Mouse (Mus musculus) gastrocnemius, postnatal 10 days (tissue): ENCODE data around the gene Nme3. TPM values are rescaled to one million over a fixed set of nuclear protein-coding genes. Genes with fewer than 3 reads are reported as not detected.
A peak's percentile ranks its signal among the peaks of the same experiment; 100 is the strongest.
"Not testable (repeated sequence)": the region's sequence is repeated elsewhere in the genome, so short reads cannot be mapped to it uniquely, and the experiment has no call there.

Source experiments
- DNase-seq: peaks from one replicate; pipeline ENCODE4 v3.0.0; 2021; ENCODE audit warnings: mixed read lengths
- total RNA-seq, 2 experiments: library from RNA; stranded (reverse); gene quantifications; 2 replicates each; pipeline ENCODE4 v1.2.3; 2021

Gene Nme3
- total RNA-seq, 2 experiments from 2014 or later = 13.5 to 14.7 TPM

DNA sequence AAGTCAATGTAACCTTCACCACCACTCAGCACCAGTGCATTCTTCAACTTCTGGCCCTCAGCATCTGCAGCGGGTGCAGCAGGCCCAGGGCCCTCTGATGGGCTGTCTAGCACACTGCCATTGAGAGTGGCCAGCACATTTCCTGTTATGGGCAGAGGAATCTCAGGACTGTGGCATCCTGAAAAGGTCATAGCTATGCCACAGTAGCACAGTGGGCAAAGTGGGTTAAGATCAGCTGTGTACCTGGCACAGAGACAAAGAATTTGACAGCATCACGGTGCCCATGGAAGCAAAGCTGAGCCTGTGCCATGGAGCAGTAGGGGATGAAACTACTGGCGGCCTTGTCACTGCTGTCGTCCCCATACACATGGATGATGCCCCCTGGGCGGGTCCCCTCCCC, 2.9 kb downstream of the Nme3 start:
- no peak for DNase-seq

DNA sequence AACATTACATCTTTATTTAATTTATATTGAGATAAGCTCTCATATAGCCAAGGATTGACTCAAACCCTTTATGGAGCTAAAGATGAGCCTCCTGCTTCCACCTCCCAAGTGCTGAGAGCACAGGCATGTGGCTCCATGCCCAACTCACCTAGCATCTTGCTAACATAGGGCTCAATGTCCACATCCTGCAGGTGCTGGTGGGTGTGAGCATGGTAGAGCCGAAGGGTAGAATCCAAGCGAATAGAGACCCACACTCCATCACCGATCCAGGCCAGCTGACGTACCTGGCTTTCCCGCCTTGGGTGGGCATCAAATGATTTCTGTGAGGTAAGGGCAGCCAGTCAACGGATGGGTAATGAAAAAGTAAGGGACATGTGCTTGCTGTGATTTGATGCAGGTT, 3.7 kb downstream of the Nme3 start:
- no peak for DNase-seq

DNA sequence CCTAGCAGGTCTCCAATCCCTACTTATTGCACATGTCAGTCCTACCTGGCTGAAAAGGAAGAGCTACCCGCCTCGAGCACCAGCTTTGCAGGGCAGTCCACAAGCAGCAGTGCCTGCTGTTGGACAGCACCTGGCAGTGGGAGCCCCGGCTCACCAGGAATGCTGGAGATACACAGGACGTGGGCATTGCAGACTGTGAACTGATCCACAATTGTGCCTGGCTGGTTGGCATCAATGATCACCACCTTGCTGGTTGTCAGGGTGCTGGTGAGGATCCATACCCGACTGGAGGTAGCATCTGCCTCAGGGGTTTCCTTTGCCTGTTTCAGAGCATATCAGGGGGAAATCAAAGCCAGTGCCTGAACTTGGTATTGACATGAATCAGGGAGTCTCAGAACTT, 5.8 kb downstream of the Nme3 start:
- DNase-seq = no peak

DNA sequence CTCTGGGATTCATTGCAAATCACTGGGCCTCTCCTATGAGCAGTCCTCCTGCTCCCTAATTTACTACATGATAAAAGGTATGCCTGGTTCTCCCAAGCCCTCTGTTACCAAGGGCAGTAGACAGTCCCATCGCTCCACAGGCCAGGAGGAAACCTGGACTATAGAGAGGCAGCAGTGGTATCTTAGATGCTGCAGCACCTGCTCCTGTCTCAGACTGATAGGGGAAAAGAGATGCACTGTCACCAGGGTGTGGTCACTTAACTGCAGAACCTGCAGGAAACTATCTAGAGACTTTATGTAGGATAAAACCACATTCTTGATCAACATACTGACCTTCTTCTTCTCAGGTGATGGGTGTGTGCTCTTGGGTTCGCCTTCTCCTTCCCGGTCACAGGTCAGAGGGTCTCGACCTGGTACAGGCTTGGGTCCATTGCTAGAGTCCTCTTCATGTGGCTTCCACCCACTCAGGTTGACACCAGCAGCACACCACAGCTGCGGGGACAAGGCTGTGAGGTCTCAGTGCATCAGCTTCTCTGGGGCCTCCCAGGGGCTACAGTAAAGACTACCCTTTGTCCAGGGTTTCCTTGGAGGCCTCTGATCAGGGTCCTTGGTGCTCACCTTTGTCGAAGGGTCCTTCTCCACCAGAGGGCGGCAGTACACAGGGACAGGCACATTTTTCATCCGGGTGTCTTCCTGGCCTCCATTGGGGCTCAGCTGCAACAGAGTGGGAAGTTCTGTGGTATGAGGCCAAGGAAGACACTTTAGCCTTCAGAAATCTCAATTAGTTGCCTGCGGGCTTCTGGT, 6.6 kb downstream of the Nme3 start:
- DNase-seq = no peak

DNA sequence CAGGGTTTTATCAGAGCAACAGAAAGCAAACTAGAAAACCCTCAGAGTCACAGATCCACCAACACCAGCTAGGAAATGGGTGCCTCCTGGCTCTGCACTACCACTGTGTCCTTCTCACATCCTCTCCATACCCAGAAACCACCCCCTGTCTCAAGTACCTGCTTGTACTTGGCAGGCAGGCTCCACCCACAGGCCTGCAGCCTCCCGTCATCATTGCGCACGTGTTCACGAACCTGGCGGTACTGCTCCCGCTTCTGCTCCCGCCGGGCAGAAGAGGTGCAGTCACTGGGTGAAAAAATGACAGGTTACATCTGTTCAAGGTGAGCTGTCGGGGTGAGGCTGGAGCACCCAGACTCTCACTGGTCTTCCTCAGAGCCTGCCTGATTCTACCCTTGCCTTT, 7.5 kb downstream of the Nme3 start:
- DNase-seq = no peak

DNA sequence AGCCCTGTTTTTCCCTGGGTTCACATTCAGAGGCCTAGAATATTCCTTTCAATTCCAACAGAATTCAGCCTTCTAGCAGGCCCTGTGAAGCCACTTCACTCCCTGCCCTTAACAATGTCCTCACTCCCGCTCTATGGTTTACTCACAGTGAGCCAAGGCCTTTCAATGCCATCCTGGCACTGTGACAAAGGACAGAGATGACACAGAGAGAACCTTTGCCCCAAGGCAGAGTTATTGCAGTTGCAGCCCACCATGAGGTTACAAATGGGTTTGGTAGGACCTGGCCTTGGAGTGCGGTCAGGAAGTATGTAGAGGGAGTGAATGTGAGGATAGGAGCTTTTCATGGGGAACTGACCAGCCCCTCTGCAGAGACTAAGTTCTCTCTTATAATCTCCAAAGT, 11.3 kb downstream of the Nme3 start:
- DNase-seq = no peak

DNA sequence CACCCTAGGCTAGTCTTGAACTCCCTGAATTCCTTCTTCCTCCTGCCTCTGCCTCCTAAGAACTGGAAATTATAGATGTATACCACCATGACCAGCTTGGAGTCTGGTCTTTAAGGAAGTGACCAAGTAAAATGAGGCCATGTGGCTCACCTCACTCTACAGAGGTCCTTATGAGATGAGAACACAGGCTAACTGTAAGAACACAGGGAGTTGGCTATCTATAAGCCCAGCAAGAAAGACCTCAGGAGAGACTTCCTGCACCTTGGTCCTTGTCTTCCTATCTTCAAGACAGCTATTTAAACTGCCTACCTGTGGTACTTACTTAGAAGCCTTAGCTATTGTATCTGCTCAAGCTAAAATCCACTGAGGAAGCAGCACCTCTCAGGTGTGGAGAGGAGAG, 17.7 kb downstream of the Nme3 start:
- no peak for DNase-seq

DNA sequence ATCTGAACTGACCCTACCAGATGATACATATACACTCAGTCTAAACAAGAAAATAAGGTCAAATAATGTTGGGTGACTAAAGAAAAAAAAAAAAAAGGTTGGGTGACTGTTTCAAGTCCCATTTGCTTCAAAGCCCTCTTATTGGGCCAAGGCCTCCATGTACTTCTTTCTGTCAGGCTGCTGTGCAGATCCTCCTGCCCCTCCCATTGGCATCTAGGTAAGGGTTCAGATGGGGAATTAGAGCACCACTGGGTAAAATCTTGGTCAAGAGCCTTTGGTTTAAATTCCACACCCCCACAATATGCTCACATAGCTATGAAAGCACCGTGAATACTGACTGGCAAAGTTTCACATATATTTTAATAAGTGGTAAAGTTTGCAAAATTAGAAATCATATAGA, 26.9 kb downstream of the Nme3 start:
- DNase-seq = no peak

DNA sequence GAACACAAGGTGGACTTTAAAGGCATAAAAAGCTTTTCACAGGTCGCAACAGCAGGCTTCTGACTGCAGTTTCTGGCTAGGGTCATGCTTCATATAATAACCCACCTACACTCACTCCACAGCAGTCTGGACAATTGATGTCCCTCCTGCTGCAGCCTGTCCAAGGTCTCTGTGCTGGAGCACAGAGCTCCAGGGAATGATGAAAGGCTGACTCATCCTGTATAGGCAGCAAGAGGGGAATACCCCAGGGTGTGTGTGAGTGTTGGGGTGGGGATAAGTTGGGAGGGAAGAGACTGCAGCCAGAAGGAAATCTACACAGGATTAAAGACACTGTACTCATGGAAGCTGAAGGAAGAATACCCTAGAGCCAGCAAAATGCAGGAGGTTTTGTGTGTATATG, 33.2 kb downstream of the Nme3 start:
- no peak for DNase-seq

DNA sequence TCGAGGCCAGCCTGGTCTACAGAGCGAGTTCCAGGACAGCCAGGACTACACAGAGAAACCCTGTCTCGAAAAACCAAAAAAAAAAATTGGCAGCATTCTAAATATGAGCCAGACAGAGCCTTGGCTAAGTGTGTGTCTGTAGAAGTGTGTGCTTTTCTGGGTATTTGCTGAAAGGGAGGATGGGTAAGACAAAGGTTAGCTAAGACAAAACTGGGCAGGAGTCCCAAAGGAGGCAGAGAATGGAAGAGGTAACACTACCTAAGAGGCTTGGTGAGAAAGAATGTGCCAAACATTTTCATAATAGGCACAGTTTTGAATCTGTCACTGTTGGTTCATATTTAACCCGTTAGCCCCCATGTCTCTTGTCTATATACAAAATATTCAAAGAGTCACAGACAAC, 36.1 kb downstream of the Nme3 start:
- DNase-seq = no peak

DNA sequence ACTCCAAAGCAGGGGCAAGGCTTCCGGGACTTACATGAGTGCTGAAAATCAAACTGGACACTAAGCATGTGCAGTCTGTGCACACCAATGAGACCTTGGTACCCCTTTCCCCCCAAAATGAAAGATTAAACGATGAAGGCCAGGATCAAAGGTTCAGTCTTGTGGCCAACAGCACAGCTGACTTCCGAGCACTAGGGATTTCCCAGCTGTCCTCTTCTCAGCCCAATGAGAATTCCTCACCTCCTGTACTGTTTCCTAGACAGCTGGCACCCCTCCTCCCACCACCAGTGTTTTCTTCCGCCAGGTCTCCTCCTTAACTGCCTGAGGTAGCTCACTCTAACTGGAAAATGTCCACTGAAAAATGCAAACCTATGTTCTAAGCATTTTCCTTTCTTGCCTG, 36.9 kb downstream of the Nme3 start:
- DNase-seq = no peak

DNA sequence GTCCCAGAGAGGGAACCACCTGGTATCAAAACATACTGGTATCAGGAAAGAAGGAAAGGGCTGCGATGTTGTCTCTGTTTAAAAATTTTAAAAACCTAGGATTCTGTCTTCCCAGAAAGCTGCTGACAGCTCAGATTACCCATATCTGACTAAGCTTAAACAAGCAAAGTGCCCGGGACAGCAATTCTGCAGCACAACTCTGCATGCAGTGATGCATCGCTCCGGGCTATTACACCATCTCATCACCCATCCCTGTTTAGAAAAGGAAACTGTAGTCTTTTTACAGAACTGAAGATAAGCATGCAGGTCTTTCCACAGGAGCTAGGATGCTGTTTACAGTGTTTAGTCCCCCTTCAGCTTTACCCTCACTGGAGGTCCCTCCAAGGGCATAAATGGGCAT, 38.6 kb downstream of the Nme3 start:
- DNase-seq = no peak

DNA sequence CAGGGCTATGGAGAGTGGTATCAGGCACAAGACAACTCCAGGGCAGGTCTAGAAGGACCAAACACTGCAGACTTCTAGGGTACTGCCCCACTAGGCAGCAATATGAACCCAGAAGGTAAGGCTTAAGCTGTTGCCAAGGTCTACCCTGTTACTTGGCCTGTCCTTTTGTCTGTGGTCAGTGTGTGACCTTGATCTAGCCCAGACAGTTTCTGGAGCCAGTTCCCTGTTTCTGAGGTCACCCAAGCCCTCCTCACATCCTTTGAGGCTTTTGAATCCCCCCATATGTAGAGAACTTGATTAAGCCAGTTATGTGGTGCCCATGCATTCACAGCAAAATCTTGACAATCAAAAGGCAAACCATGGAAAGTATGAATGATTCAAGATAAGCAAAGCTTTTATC, 39.4 kb downstream of the Nme3 start:
- DNase-seq = no peak

DNA sequence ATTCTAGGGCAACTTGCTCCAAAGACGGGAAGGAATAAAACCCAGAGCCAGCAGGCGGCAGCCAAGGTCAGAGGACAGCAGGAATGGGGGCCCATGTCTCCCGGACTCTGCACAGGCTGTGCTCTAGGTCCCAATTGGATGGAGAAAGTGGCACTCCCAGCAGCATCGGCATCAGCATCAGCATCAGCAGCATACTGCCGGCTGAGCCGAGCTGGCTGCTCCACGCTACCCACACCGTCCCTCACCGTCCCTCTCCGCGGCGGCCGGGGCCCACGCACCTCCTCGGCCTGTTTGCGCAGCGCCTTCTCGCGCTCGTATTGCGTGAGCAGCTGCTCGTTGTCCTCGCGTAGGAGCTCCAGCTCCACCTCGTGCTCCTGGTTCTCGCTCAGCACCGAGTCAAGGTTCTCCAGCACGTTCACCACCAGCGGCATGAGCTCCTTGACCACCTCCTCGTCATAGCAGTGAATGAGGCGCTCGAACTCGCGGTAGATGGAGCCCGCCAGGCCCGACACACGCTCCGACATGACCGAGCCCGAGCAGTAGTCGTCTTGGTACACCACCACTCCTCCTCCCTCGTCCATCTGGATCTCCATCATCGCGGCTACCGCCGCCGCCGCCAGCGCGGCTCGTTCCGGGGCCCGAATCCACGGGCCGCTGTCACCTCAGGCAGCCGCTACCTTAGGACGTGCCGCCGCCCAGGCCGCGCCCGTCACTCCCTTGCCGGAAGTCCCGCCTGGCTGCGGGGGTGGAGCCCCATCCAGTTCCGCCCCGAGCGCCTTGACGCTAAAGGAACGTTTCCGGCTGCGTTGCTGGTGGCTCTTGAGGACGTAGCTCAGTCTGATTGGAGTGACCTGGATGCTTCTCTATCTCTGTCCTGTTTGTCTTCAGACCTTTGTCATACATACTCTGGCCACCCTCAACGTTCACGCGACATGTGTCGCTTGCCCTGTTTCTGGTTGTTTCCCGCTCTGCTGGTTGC, 40.2 kb downstream of the Nme3 start, which contains the start of gene Mapk8ip3:
Gene Mapk8ip3 (minus strand): TSS at position 719 of the 979 bp plus-strand sequence.
- peak; percentile 95 for DNase-seq

DNA sequence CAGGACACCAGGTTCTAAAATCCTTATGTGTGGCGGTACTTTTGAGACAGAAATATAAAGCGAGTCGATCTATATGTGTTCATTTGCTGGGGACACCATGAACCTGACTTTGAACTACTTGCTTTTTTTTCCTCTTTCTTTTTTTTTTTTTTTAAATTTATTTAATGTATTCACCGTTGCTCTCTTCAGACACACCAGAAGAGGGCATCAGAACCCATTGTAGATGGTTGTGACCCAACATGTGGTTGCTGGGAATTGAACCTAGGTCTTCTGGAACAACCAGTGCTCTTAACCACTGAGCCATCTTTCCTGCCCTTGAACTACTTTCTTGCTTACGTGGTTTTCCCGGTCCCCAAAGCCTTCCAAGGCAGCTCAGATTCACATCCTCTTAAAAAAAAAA, 41.0 kb downstream of the Nme3 start:
- DNase-seq = no peak

DNA sequence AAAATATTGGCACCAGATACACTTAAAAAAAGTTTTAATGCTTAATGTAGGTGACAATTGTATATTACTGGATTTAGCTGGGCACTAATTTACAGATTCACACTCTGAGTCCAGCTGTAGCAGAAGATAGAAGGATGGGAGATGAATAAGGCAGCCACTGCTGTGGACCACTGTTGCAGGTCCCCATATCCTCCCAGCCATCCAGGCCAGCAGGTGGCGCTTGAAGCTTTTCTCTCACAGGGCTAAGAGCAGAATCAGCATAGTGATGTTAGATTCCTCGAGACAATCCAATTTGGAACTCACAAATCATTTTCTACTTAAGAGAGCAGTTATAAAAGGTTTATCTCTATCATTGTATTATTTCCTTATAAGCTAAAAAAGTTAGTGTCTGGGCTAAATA, 46.2 kb downstream of the Nme3 start:
- peak; percentile 18 for DNase-seq

DNA sequence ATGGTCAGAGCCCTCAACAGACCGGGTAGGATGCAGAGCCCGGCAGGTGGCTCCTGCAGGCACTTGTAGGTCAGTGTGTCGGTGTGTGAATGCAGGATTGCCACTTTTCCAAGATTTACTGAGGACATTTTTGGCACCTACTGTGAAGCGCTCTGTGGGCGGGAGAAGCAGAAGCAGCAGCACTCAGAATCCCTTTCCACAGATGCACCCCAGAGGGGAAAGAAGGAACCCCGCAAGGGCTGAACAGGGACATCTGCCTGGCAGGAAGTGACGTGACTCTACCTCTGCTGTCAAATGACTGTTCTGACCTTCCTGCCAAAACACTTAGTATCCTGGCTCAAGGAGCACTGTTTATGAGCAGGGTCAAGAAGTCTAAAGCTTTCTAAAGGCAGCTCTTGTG, 46.7 kb downstream of the Nme3 start:
- DNase-seq = no peak

DNA sequence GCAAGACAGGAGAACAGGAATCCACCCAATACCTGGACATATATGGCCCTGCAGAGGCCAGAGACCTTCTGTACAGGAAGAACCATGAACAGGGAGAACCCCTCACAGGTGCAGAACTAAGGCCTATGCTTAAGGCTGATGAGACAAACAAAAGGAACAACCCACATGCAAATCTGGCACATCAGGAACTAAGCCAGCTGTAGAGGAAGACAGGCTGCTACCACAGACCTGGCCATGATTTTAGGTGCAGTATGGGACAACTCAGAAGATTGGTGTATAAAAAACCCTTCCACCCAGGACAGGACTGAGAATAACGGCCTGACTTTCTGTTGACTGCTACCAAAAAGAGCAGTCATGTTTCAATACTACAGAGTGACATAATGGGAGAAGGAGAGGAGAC, 47.3 kb downstream of the Nme3 start:
- not testable (repeated sequence) for DNase-seq

Other genes with a start within 250 kb of the Nme3 start
- gene Slc9a3r2, start 246.2 kb upstream of the Nme3 start, total RNA-seq = 10 to 100 TPM; 30.1 to 33.4 TPM
- gene Npw, start 238.0 kb upstream of the Nme3 start, total RNA-seq = not detected
- gene Zfp598, start 226.8 kb upstream of the Nme3 start, total RNA-seq = 10 to 100 TPM; 18.0 to 21.0 TPM
- gene Syngr3, start 206.5 kb upstream of the Nme3 start, total RNA-seq = under 1 TPM; 0.16 to 0.52 TPM
- gene Gfer, start 200.3 kb upstream of the Nme3 start, total RNA-seq = 10 to 100 TPM; 22.2 to 24.6 TPM
- gene Noxo1, start 200.3 kb upstream of the Nme3 start, total RNA-seq = 1 to 10 TPM; 1.6 to 1.9 TPM
- 10 to 100 TPM; 16.7 to 19.4 TPM for gene Tbl3, start 188.8 kb upstream of the Nme3 start, total RNA-seq
- gene Rnf151, start 178.4 kb upstream of the Nme3 start, total RNA-seq = not detected
- gene Rps2, start 178.4 kb upstream of the Nme3 start, total RNA-seq = 100 to 1,000 TPM; 732 to 736 TPM
- gene Ndufb10, start 172.0 kb upstream of the Nme3 start, total RNA-seq = 100 to 1,000 TPM; 400 to 516 TPM
- gene Rpl3l, start 168.7 kb upstream of the Nme3 start, total RNA-seq = 100 to 1,000 TPM; 593 to 752 TPM
- gene Msrb1, start 159.9 kb upstream of the Nme3 start, total RNA-seq = 100 to 1,000 TPM; 127 to 132 TPM
- gene Hs3st6, start 143.5 kb upstream of the Nme3 start, total RNA-seq = under 1 TPM in 1 of 2 experiments, not detected in 1; 0.32 TPM
- gene Meiob, start 92.2 kb upstream of the Nme3 start, total RNA-seq = not detected
- gene Hagh, start 56.4 kb upstream of the Nme3 start, total RNA-seq = 10 to 100 TPM; 78.0 to 86.1 TPM
- gene Fahd1, start 46.1 kb upstream of the Nme3 start, total RNA-seq = 10 to 100 TPM; 30.7 to 33.6 TPM
- 1 to 10 TPM; 3.6 to 7.0 TPM for gene Igfals, start 30.5 kb upstream of the Nme3 start, total RNA-seq
- gene Nubp2, start 10.2 kb upstream of the Nme3 start, total RNA-seq = 10 to 100 TPM; 15.0 to 18.5 TPM
- 10 to 100 TPM; 28.2 to 30.4 TPM for gene Spsb3, start 9.9 kb upstream of the Nme3 start, total RNA-seq
- 10 to 100 TPM; 12.0 to 20.8 TPM for gene Eme2, start 1.4 kb upstream of the Nme3 start, total RNA-seq
- gene Mrps34, start 1.4 kb upstream of the Nme3 start, total RNA-seq = 100 to 1,000 TPM; 108 to 121 TPM
- gene Mapk8ip3, start 40.5 kb downstream of the Nme3 start, total RNA-seq = 10 to 100 TPM; 23.5 to 37.8 TPM
- gene Jpt2, start 64.2 kb downstream of the Nme3 start, total RNA-seq = 10 to 100 TPM; 17.2 to 24.5 TPM
- gene Cramp1l, start 119.3 kb downstream of the Nme3 start, total RNA-seq = 1 to 10 TPM; 9.1 to 9.9 TPM
- gene Ift140, start 119.6 kb downstream of the Nme3 start, total RNA-seq = 1 to 10 TPM; 6.3 to 7.3 TPM
- gene Tmem204, start 187.1 kb downstream of the Nme3 start, total RNA-seq = 10 to 100 TPM; 16.0 to 16.5 TPM
- gene Telo2, start 219.5 kb downstream of the Nme3 start, total RNA-seq = 10 to 100 TPM; 13.0 to 16.1 TPM
- 1 to 10 TPM; 7.3 to 8.7 TPM for gene Ptx4, start 224.3 kb downstream of the Nme3 start, total RNA-seq
- gene Clcn7, start 236.9 kb downstream of the Nme3 start, total RNA-seq = 10 to 100 TPM; 14.0 to 20.0 TPM